Mouse (Mus musculus): Measurements from ENCODE around the gene Nckap5.

The Nckap5 gene

GRCm38 (mm10) chr1:125910871-125911265 is 919.7 kb downstream of the Nckap5 start:
- DNase-seq (ENCODE audit: low read depth, low spot score): no peak

- no peak for DNase-seq (ENCODE audit: low read depth, low spot score)
Measured at GRCm38 (mm10) chr1:125910211-125910870, 920.3 kb downstream of the Nckap5 start.

GRCm38 (mm10) chr1:125893158-125893557 is 937.4 kb downstream of the Nckap5 start:
- DNase-seq (ENCODE audit: low read depth, low spot score): no peak

- no peak for DNase-seq (ENCODE audit: low read depth, low spot score)
Measured at GRCm38 (mm10) chr1:125870056-125870455, 960.5 kb downstream of the Nckap5 start.
